Mouse (Mus musculus) ES-Bruce4 (cell line): ENCODE results near the gene Piwil4. TPM values are rescaled to one million over a fixed set of nuclear protein-coding genes. Genes with fewer than 3 reads are reported as not detected.
A peak's percentile ranks its signal among the peaks of the same experiment; 100 is the strongest.
"Not testable (repeated sequence)": the region's sequence is repeated elsewhere in the genome, so short reads cannot be mapped to it uniquely, and the experiment has no call there.

Experiments used
- H3K27ac ChIP-seq: 2 replicates; pipeline ENCODE4 v1.5.1; 2012; ENCODE audit warnings: low read length, inconsistent platforms; ENCODE audit not compliant: insufficient read depth
- H3K27me3 ChIP-seq: 2 replicates; pipeline ENCODE4 v1.6.1; 2012; ENCODE audit warnings: mild to moderate bottlenecking, low read length, inconsistent platforms; ENCODE audit not compliant: control insufficient read depth, poor library complexity, insufficient read depth, severe bottlenecking
- H3K36me3 ChIP-seq: 2 replicates; pipeline ENCODE4 v1.6.1; 2012; ENCODE audit warnings: inconsistent platforms, mild to moderate bottlenecking, low read length, moderate library complexity; ENCODE audit not compliant: control insufficient read depth, poor library complexity, insufficient read depth, severe bottlenecking
- H3K4me1 ChIP-seq: one replicate; pipeline ENCODE4 v1.8.1; 2011; ENCODE audit warnings: low read length; ENCODE audit not compliant: control insufficient read depth, insufficient read depth
- H3K4me3 ChIP-seq: 2 replicates; pipeline ENCODE4 v1.5.1; 2011; ENCODE audit warnings: low read depth, mild to moderate bottlenecking, low read length
- H3K9ac ChIP-seq: 2 replicates; pipeline ENCODE4 v1.6.1; 2012; ENCODE audit warnings: low read depth, mild to moderate bottlenecking, inconsistent platforms; ENCODE audit not compliant: poor library complexity, severe bottlenecking
- H3K9me3 ChIP-seq: replicated peaks from 2 replicates; pipeline ENCODE4 v1.6.1; 2012; ENCODE audit warnings: mild to moderate bottlenecking, low read length, inconsistent platforms; ENCODE audit not compliant: control insufficient read depth, poor library complexity, insufficient read depth, severe bottlenecking
- CTCF ChIP-seq: IDR thresholded peaks from one replicate; pipeline ENCODE4 v1.8.1; 2011; ENCODE audit warnings: low read depth, low read length
- EP300 ChIP-seq: IDR thresholded peaks from 2 replicates; pipeline ENCODE4 v1.6.1; 2011; ENCODE audit warnings: low read depth, low read length; ENCODE audit not compliant: insufficient read depth
- POLR2A ChIP-seq: IDR thresholded peaks from one replicate; pipeline ENCODE4 v1.8.1; 2011; ENCODE audit warnings: low read length; ENCODE audit not compliant: insufficient read depth
- polyA plus RNA-seq: library from polyadenylated mRNA; stranded (reverse); fragments of >200 nt; gene quantifications from 2 replicates; pipeline ENCODE4 v1.2.4, GENCODE M21; 2011; ENCODE audit warnings: low read depth; ENCODE audit not compliant: missing spikeins, insufficient read depth, insufficient read length

Gene Piwil4
- polyA plus RNA-seq, 1 experiment, result not detected

DNA sequence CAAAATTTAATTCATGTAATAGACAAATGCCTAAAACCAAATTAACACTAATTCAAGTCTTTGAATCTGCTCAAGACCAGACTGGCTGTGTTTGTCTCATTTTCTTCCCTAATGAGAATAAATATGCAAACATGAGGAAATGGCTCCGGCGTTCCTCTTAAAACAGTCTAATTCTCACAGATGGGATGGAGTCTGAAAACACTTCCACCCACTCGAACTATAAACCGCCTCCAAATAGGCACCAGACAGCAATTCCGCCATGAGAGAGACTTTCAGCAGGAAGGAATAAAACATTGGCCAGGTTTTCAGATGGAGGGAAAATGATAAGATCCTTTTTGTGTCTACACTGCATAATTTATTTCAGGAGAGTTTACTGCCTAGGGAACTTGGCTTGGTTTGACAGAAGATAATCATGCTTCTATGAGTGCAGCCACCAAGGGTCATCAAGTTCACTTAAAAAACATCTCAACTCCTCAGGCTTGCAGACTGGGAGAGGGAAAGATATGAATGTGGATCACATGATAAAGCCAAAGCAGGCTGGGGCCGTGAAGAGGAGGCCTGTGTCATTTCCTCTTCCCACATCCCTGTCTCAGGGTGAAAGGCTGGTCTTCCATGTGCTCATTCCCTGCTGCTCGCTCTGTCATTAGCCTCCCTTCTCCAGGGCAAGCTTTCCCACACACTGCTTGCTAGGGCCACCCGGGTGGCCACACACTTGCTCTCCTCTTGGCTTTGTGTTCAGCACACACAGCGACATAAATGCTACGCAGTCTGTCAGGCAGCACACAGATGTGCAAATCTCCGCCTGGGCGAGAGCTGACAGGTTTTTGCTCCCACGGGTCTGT is 35.0 kb downstream of the Piwil4 start:
- TF ChIP-seq CTCF (no peak), EP300 (no peak), POLR2A (no peak)
- Histone ChIP-seq H3K9me3 (no peaks in the 10 kb centered on the region), H3K27me3 (no peaks in the 10 kb centered on the region), H3K4me1 (no peaks in the 10 kb centered on the region), H3K4me3 (peak overlapping the region; percentile 22), H3K9ac (no peak overlapping the region), H3K36me3 (no peaks in the 10 kb centered on the region), H3K27ac (no peak overlapping the region)

DNA sequence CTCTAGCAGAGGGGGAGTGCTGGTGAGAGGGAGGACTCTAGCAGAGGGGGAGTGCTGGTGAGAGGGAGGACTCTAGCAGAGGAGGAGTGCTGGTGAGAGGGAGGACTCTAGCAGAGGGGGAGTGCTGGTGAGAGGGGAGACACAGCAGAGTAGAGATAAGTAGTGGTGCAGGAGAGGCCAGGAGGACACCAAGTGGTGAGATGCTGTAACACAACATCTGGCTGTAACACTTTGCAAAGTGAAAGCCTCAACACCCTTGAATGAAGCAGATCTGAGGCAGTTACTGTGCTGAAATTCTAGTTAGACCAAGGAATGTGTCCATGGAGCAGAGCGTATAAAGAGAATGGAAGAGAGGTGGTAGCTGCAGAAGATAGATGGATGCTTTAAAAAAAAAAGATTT is 39.7 kb downstream of the Piwil4 start:
- not testable (repeated sequence) for H3K9ac ChIP-seq, H3K27ac ChIP-seq, H3K27me3 ChIP-seq, H3K9me3 ChIP-seq, H3K4me3 ChIP-seq, H3K4me1 ChIP-seq, H3K36me3 ChIP-seq

DNA sequence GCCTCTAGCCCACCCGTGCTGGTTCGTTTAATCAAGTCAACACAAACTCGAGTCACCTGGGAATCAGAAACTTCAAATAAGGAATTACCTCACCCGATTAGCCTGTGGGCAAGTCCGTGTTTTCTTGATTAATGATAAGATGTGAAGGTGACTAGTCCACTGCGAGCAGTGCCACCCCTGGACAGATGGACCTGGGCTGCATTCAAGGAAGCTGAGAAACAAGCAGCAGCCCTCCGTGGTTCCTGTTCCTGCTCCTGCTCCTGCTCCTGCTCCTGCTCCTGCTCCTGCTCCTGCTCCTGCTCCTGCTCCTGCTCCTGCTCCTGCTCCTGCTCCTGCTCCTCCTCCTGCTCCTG is 41.3 kb downstream of the Piwil4 start:
- H3K4me3 ChIP-seq, result no peak overlapping the region
- H3K9me3 ChIP-seq, result no peaks in the 10 kb centered on the region
- no peak for TF ChIP-seq POLR2A
- no peak for TF ChIP-seq EP300
- TF ChIP-seq CTCF, result no peak
- no peak overlapping the region for H3K27ac ChIP-seq
- H3K27me3 ChIP-seq, result no peaks in the 10 kb centered on the region
- no peaks in the 10 kb centered on the region for H3K4me1 ChIP-seq
- H3K9ac ChIP-seq, result no peak overlapping the region
- H3K36me3 ChIP-seq, result no peaks in the 10 kb centered on the region

DNA sequence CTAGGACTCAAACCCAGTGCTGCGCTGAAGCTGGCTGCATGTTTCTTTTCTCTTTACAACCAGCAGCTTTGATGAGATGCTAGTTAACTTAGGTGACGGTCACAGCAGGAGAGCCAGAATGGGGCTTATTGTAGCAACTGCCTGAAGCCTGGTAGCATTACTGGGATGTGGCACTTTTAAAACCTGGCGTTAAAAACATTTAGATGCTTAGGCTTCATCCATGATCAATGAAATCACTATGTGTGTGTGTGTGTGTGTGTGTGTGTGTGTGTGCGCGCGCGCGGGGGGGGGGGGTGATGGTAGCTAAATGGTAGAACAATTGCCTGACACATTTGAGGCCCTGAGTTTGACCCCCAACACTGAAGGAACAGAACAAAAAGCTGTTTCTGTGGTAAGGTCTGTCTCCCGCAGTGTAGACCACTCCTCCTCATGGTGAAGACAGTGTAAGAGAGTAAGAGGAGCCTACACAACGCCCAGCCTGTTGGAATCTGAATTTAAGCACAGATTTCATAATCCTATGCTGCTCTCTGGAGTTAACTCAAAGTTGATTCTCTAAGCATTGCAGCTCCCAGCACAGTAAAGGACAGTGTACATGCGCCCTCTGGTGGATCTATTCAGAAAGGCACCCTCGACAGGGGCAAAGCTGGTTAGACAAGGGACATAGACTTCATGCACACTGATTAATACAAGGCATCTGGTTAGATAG is 41.8 kb downstream of the Piwil4 start:
- Histone ChIP-seq H3K9ac (no peak overlapping the region), H3K9me3 (no peaks in the 10 kb centered on the region), H3K27ac (no peak overlapping the region), H3K4me1 (no peaks in the 10 kb centered on the region), H3K27me3 (no peaks in the 10 kb centered on the region), H3K36me3 (no peaks in the 10 kb centered on the region), H3K4me3 (no peak overlapping the region)
- TF ChIP-seq EP300, result no peak
- TF ChIP-seq CTCF, result peak; percentile 82

DNA sequence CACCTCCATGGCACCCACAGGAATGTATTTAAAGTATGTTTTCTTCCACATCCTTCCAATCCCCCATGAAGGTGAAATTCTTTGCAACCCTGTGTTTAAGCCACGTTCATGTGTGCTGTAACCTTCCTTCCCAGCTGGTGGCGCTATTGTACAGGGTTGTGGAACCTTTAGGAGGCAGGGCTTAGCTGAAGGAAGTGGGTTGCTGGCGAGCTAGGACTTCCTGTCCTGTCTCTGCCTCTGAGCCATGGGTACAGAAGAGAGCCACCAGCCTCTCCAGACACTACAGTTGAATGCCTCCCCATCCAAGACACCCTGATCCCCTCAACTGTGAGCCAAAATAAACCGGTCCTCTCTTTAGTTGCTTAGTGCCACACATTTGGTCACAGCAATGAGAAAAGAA is 42.6 kb downstream of the Piwil4 start:
- H3K27me3 ChIP-seq, result no peaks in the 10 kb centered on the region
- TF ChIP-seq CTCF (peak; percentile 66), EP300 (no peak), POLR2A (no peak)
- H3K27ac ChIP-seq, result no peak overlapping the region
- no peak overlapping the region for H3K9ac ChIP-seq
- no peaks in the 10 kb centered on the region for H3K4me1 ChIP-seq
- no peaks in the 10 kb centered on the region for H3K9me3 ChIP-seq
- no peaks in the 10 kb centered on the region for H3K36me3 ChIP-seq
- no peak overlapping the region for H3K4me3 ChIP-seq

DNA sequence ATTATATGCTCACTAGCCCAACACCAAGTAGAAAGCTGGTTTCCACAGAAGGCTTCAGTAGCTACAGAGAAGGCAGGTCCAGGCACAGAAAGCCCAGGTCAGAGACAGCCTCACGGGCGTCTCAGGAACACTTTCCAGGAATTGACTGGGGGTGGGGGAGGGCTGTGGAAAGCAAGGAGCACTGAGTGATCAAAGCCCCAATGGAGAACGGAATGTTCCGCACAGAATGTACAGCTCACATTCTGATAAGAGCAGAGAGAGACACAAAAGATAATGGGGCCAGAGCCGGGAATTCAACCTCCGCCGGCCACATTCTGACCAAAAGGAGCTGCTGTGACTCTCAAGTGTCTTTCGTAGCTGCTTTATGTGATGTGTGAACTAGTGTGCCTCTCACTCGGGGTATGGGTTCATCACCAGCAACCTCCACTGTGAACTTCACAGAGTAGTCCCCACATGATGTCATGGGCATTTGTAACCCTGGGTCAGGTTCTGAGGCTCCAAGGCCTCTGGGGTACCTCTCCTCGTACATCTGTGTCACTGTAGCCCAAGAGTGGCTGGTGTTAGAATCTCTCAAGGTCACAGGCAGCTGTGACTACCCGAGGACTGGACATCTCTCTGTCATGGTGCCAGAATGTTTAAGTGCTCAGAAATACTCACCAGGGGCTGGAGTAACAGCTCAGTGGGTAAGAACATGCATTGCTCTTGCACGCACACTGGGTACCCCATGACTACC is 51.0 kb downstream of the Piwil4 start:
- Histone ChIP-seq H3K27ac (no peak overlapping the region), H3K4me3 (no peak overlapping the region), H3K9me3 (no peaks in the 10 kb centered on the region), H3K4me1 (no peaks in the 10 kb centered on the region), H3K36me3 (no peaks in the 10 kb centered on the region), H3K9ac (no peak overlapping the region), H3K27me3 (no peaks in the 10 kb centered on the region)
- no peak for TF ChIP-seq EP300
- no peak for TF ChIP-seq POLR2A
- no peak for TF ChIP-seq CTCF
